Mouse (Mus musculus): ENCODE data around the gene Ctsh.

Ctsh gene

GRCm38 (mm10) chr9:90106915-90107314 lies 53.0 kb downstream of the Ctsh start:
- intact Hi-C loops (cut with DNase I), result no loop called here

- intact Hi-C loops (cut with DNase I), result no loop called here
These were observed 54.3 kb downstream of the Ctsh start for GRCm38 (mm10) chr9:90108272-90108671.

GRCm38 (mm10) chr9:90109386-90109785 lies 55.4 kb downstream of the Ctsh start:
- intact Hi-C loops (cut with DNase I), result no loop called here

- intact Hi-C loops (cut with DNase I), result no loop called here
These were observed 59.2 kb downstream of the Ctsh start for GRCm38 (mm10) chr9:90113151-90113550.

GRCm38 (mm10) chr9:90113651-90114566 lies 60.0 kb downstream of the Ctsh start:
- intact Hi-C loops (cut with DNase I), result no loop called here

- intact Hi-C loops (cut with DNase I), result no loop called here
These were observed 60.8 kb downstream of the Ctsh start, which contains the start of gene Morf4l1 for GRCm38 (mm10) chr9:90114567-90115307. Gene Morf4l1 (minus strand): TSS chr9:90114774.

- intact Hi-C loops (cut with DNase I), result no loop called here
These were observed 61.4 kb downstream of the Ctsh start for GRCm38 (mm10) chr9:90115308-90115700.

GRCm38 (mm10) chr9:90117234-90117633 lies 63.3 kb downstream of the Ctsh start:
- intact Hi-C loops (cut with DNase I), result no loop called here

GRCm38 (mm10) chr9:90122246-90122740 lies 68.3 kb downstream of the Ctsh start:
- intact Hi-C loops (cut with DNase I), result no loop called here

GRCm38 (mm10) chr9:90124156-90124872 lies 70.4 kb downstream of the Ctsh start:
- intact Hi-C loops (cut with DNase I), result no loop called here

GRCm38 (mm10) chr9:90124873-90125245 lies 70.9 kb downstream of the Ctsh start:
- intact Hi-C loops (cut with DNase I), result no loop called here

All from adrenal gland (tissue).